Comparison of ENCODE assay signal across 20 mouse cellular contexts in the genomic region with DNA sequence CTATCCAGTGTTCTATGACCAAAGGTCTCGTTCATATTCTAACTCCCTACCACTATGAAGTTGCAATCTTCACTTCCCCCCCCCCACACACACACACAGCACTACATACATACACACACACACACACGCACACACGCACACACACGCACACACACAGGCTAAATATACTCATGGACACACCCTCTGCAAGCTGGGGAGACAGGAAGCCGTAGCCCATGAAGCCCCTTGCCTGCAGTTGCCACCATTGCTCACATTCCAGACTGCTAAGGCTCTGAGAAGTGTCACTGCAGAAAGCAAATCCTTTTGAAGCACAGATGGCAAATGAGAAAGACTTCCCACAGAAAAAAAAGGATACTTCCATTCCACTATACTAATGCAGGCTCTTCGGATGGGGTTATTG.
A peak's percentile ranks its signal among the peaks of the same experiment; 100 is the strongest.
DNase-seq lines count a peak whose midpoint lies in the region; ATAC-seq and TF ChIP-seq lines count a peak whose summit lies in the region.
"Had no signal": no experiment of that assay in that cellular context is flagged by ENCODE, and none has a peak within 500 bp of the region (broad histone marks: within the 10 kb centered on the region; RNA-seq: fewer than 3 reads in every experiment).

No protein-coding gene starts in this region.

- no peaks in the 10 kb centered on the region for H3K27me3 ChIP-seq in embryonic facial prominence, embryonic 14.5 days (replicated peaks; ENCODE audit: control insufficient read depth, insufficient read depth, low read length)
- peaks cover 62% of the 10 kb centered on the region for H3K27me3 ChIP-seq in embryonic facial prominence, embryonic 10.5 days (replicated peaks; ENCODE audit: low read depth, poor library complexity, severe bottlenecking)
- H3K27me3 ChIP-seq in heart, embryonic 13.5 days (replicated peaks), result peaks cover 24% of the 10 kb centered on the region
- H3K27me3 ChIP-seq: hindbrain, embryonic 15.5 days had no signal

- 72% methylated on average over 6 of the region's 6 CpGs for WGBS in embryonic facial prominence, embryonic 14.5 days
- WGBS in embryonic facial prominence, embryonic 10.5 days, result 86% methylated on average over 6 of the region's 6 CpGs
- 50% methylated on average over 6 of the region's 6 CpGs for WGBS in heart, embryonic 13.5 days
- 50% methylated on average over 6 of the region's 6 CpGs for WGBS in olfactory bulb, adult 2 months

- H3K4me2 ChIP-seq in embryonic facial prominence, embryonic 14.5 days (ENCODE audit: low read depth, low read length), result no peak overlapping the region
- H3K4me2 ChIP-seq in heart, embryonic 13.5 days, result no peak overlapping the region
- H3K4me2 ChIP-seq: forebrain, embryonic 13.5 days; heart, embryonic 11.5 days had no signal

- TF ChIP-seq CTCF in olfactory bulb, adult 2 months (IDR thresholded peaks at IDR 0.05; ENCODE audit: insufficient read depth, low read depth, low read length), result no peak

- H3K27ac ChIP-seq in embryonic facial prominence, embryonic 14.5 days (replicated peaks; ENCODE audit: low read depth, low read length), result no peak overlapping the region
- no peak overlapping the region for H3K27ac ChIP-seq in embryonic facial prominence, embryonic 10.5 days (replicated peaks)
- no peak overlapping the region for H3K27ac ChIP-seq in heart, embryonic 13.5 days (replicated peaks)
- 0 out of 2 replicates have a peak overlapping the region, but pooled peaks have one; percentile 48 for H3K27ac ChIP-seq in olfactory bulb, adult 2 months (ENCODE audit: insufficient read depth, low read depth, low read length)
- H3K27ac ChIP-seq: forebrain, embryonic 13.5 days; heart, adult 2 months; hindbrain, embryonic 15.5 days had no signal

- H3K9me3 ChIP-seq in embryonic facial prominence, embryonic 14.5 days (ENCODE audit: control insufficient read depth, low read length), result no peaks in the 10 kb centered on the region
- no peaks in the 10 kb centered on the region for H3K9me3 ChIP-seq in embryonic facial prominence, embryonic 10.5 days
- no peaks in the 10 kb centered on the region for H3K9me3 ChIP-seq in heart, embryonic 13.5 days
- H3K9me3 ChIP-seq: forebrain, embryonic 13.5 days; G1E; hindbrain, embryonic 15.5 days had no signal

- no peak overlapping the region for H3K4me3 ChIP-seq in embryonic facial prominence, embryonic 14.5 days (ENCODE audit: low read depth, low read length)
- H3K4me3 ChIP-seq in embryonic facial prominence, embryonic 10.5 days, result no peak overlapping the region
- no peak overlapping the region for H3K4me3 ChIP-seq in heart, embryonic 13.5 days
- peak overlapping the region; percentile 30 for H3K4me3 ChIP-seq in olfactory bulb, adult 2 months (ENCODE audit: insufficient read depth, low read depth, low read length)
- H3K4me3 ChIP-seq: forebrain, embryonic 13.5 days; heart, adult 2 months had no signal

- DNase-seq in embryonic facial prominence, embryonic 14.5 days (ENCODE audit: low spot score), result peak; percentile 58
- DNase-seq in embryonic facial prominence, embryonic 10.5 days (ENCODE audit: low spot score), result no peak
- no peak for DNase-seq in heart, adult 18-20 months
- DNase-seq in testis, postnatal 10 days (ENCODE audit: low spot score), result peak; percentile 25
- no peak for DNase-seq in testis, postnatal 14 days (ENCODE audit: low spot score)
- DNase-seq: adrenal gland, adult 8-10 months; adrenal gland, postnatal 36 days; B cell, adult 2 months; cerebellum, adult 2 months; cerebellum, postnatal 10 days; gastrocnemius, postnatal 36 days; heart, adult 2 months; heart, postnatal 36 days had no signal

- no peak for TF ChIP-seq POLR2A in olfactory bulb, adult 2 months (IDR thresholded peaks at IDR 0.05; ENCODE audit: insufficient read depth, low read depth, low read length)

- ATAC-seq in embryonic facial prominence, embryonic 14.5 days (ENCODE audit: low read depth), result no peak
- no peak for ATAC-seq in heart, embryonic 13.5 days (ENCODE audit: extremely low read depth, insufficient number of reproducible peaks, low FRiP score, low TSS enrichment)
- ATAC-seq: CD4-positive, CD25-positive, alpha-beta regulatory T cell, adult 4 months; forebrain, embryonic 13.5 days had no signal

- H3K4me1 ChIP-seq in embryonic facial prominence, embryonic 14.5 days (ENCODE audit: control insufficient read depth, insufficient read depth, low read length), result peaks cover 6% of the 10 kb centered on the region; the same call in 1 of the 2 replicates
- peaks cover 40% of the 10 kb centered on the region for H3K4me1 ChIP-seq in embryonic facial prominence, embryonic 10.5 days
- peaks cover 35% of the 10 kb centered on the region for H3K4me1 ChIP-seq in heart, embryonic 13.5 days
- peaks cover 11% of the 10 kb centered on the region for H3K4me1 ChIP-seq in olfactory bulb, adult 2 months (ENCODE audit: control insufficient read depth, insufficient read depth, low read length)

- no peak overlapping the region for H3K9ac ChIP-seq in embryonic facial prominence, embryonic 14.5 days (ENCODE audit: low read depth, low read length)
- H3K9ac ChIP-seq in heart, embryonic 13.5 days, result 0 out of 2 replicates have a peak overlapping the region, but pooled peaks have one; percentile 3
- H3K9ac ChIP-seq: forebrain, embryonic 13.5 days; hindbrain, embryonic 15.5 days had no signal

- no peaks in the 10 kb centered on the region for H3K36me3 ChIP-seq in embryonic facial prominence, embryonic 14.5 days (ENCODE audit: control insufficient read depth, insufficient read depth, low read length)
- no peaks in the 10 kb centered on the region for H3K36me3 ChIP-seq in embryonic facial prominence, embryonic 10.5 days (replicated peaks)
- no peaks in the 10 kb centered on the region for H3K36me3 ChIP-seq in heart, embryonic 13.5 days
- H3K36me3 ChIP-seq: G1E; hindbrain, embryonic 15.5 days had no signal

Comparison
In these comparisons a context has a peak if more than half of its experiments do, and no peak if none do; other contexts are left out.
1. DNase-seq: peak in embryonic facial prominence, embryonic 14.5 days (single experiment) and testis, postnatal 10 days (single experiment); none in embryonic facial prominence, embryonic 10.5 days (single experiment), heart, adult 18-20 months (0 of 2) and testis, postnatal 14 days (single experiment).